Mouse (Mus musculus): Measurements from ENCODE around the gene Sla2.
"Not testable (repeated sequence)": the region's sequence is repeated elsewhere in the genome, so short reads cannot be mapped to it uniquely, and the experiment has no call there.

The Sla2 gene

DNA sequence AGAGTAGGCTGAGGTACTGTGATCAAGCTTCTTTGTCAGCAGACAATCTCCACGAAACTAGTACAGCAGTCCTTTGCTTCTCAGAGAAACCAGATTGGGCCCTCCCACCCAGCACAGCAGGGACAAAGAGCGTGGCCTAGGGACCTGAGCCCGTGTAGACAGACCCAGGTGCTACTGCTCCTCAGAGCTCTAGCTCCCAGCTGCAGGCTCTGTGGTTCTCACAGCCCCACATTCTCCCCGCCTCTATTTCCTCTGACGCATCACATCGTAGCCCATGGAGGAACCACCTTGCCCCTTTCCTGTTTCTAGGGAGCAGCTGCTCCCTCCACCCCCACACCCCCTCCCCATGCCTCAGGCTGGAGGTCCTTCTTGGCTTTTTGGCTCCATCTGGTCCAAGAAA, at the start of gene Sla2:
Sla2 (minus strand) TSS at position 176 of the 400 bp plus-strand sequence.
- no peak for DNase-seq (ENCODE audit: low spot score)

DNA sequence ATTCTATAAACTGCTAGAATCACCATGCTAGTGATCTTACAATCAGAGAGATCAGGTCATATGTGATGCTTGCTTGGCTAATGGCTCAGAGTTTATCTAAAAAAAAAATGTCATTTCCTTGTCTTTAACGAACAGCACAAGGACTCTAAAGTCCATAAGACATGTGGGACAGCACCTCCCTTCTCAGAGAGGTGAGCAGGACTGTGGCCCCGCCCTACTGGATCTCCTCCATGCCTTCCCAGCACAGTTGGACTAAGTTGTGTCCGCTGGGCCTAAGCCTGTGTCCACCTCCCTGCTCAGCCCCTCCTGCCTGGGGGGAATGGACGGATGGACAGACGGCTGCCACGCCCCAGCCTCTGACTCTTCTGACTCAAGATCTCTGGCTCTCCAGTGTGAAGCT, 48.0 kb upstream of the Sla2 start:
- DNase-seq (ENCODE audit: low spot score): no peak

DNA sequence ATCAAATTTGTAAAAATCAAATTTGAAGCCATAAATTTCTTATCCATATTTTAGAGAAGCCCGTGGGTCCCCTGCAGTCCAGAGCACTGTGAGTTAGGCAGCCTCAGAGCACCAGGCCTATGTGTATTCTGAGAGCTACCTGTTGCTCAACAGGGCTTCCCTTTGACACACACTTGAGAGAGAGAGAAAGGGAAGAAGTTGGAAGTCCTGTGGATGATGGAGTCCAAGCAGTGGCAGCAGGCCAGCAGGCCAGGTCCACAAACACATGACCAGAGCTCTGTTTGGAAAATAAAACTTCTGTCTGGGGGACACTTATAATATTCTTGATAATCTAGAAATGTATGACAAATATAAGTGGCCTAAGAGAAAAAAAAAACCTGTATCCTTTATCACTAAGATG, 46.4 kb upstream of the Sla2 start:
- no peak for DNase-seq (ENCODE audit: low spot score)

DNA sequence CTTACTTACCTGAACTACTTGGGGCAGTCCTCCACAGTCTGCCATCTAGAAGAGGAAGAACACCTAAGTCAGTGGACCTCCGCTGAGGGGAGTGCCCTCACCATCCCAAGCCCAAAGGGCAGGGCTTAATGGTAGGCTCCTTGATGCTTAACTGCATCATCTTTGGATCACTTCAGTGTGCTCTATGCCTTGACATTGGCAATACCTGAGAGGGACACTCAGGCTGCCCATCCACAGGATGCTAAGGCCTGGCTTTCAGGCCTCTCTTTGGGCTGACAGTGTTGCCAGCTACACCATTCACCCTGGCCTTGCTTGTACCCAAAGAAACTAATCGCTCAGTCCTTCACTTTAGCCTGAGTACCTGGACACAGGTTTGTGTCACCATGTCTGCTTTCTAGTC, 44.4 kb upstream of the Sla2 start:
- no peak for DNase-seq (ENCODE audit: low spot score)

DNA sequence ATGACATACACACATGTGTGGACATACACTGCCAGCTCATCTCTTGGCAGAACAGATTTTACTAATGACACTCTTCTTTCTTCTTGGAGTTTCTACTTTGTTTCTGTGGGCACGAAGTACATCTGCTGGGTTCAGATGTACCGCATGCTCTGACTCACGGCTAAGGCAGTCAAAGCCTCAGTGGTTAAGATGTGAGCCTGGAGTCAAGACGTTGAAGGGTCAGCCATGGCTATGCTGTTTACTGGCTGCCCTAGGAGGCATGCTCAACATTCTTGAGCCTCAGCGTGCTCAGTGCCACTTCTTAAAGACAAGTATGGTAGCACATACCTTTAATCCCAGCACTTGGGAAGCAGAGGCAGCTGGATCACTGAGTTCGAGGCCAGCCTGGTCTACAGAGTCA, 43.6 kb upstream of the Sla2 start:
- DNase-seq (ENCODE audit: low spot score): no peak

DNA sequence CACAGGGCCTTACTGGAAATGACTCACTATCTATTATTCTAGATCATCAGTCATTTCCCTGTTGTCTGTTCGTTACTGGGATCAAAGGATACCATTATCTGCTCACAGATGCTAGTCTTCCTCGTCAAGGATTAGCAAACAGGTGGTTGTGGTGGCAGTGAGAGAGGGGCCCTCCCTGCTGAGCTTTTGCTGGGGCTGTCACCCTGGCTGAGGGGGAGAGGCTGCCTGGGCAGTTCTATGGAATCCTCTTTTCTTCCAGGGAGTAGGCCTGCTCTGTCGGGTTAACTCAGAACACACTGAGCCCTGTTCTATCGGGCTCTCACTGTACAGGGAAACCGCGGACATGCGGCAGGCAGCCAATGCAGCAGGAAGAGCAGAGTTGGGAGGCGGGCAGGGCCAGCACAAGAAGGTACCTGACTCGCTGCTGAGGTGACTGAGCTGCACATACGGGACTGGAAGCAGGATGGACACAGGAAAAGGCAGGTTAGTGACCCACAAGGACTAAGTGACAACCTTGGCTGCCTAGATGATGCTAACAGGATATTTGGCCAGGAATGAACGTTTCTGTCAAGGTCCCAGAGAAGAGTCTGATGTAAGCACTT, 42.6 kb upstream of the Sla2 start:
- no peak for DNase-seq (ENCODE audit: low spot score)

DNA sequence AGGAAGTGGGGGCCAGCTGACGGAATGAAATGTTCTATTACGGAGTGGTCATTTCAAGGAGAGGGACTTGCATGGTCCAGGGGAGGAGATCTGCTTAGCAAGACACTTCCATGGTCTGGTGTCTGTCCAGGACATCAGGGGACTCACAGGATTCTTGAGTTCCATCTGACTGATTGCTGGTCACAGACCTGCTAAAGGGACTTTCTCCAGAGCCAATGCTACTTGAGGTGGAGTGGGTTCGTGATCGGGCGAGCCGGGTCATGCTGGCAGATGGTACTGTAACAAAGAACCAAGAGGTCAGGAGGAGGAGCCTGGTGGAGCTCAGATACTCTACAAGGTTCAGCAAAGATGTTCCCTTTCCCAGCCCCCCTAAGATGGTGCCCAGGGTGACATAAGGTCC, 41.6 kb upstream of the Sla2 start:
- DNase-seq (ENCODE audit: low spot score): no peak

DNA sequence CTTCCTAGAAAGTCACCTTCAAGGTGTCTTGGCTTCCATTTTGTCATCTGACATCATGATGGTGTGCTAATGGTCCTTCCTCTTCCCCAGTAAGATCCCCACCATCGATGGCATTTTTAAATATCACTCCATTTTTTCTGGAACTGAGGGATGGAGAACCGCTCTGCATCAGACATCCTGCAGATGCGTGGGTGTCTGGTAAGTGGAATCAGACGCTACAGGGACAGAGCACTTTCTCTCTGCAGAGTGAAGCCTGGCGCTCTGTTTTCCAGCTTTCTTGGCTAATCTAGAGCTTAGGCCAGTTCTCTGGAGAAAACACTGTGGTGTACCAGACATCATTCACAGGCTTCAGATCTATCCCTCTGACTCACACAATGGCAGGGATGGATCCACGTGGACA, 40.7 kb upstream of the Sla2 start:
- no peak for DNase-seq (ENCODE audit: low spot score)

DNA sequence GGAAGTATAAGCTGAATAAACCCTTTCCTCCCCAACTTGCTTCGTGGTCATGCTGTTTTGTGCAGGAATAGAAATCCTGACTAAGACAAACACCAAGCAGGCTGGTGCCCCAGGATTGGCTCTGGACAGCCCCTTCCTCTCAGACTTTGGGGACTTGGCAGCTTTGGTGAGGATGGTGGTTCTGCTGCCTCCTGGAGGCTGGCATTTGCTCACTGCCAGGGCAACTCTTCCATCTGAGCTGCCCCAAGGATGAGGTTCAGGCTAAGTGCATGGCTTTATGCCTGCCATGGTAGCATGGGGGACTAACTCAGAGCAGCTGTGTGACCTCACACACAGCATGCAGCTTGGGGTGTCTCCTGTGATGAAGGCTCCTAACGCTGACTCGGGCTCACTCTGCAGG, 38.6 kb upstream of the Sla2 start:
- DNase-seq (ENCODE audit: low spot score): not testable (repeated sequence)

DNA sequence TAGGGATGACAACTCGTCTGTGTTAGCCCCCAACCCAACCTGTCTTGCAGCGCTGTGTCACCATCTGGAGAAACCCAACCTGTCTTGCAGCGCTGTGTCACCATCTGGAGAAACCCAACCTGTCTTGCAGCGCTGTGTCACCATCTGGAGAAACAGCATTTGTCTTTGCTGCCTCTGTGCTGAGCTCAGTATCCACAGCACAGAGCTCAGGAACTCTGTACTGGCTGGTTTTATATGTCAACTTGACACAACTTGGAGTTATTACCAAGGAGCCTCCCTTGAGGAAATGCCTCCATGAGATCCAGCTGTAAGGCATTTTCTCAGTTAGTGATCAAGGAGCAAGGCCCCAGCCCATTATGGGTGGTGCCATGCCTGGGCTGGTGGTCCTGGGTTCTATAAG, 38.1 kb upstream of the Sla2 start:
- DNase-seq (ENCODE audit: low spot score): not testable (repeated sequence)

DNA sequence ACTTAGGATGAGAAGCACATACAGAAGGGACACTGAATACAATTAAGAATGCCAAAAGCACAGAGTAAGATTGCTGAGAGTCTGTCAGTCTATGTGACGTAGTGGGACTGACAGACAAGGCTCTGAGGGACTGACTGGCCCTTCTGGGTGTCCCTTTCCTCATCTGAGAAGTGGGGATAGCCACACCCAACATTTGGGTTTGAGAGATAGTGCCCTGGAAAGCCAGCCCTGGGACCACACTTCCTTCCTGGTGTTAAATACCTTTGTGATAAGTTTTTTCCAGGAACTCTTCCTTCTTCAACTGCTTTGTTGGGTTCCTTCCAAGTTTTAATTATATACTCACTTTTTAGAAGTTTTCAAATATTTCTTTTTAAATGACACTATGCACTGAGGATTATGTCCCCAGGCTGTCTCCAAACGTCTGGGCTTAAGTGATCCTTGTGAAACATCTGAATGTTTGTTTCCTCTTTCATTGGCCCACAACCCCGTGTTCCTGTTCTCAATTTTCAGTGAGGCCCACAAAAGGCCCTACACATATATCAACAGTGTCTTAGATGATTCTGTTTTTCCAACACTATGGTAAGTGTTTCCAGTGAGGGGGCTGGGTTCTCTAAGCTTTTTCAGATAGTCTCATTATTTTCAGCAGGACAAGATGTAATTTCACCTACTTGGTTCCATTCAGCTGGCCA, 37.4 kb upstream of the Sla2 start:
- DNase-seq (ENCODE audit: low spot score): no peak

DNA sequence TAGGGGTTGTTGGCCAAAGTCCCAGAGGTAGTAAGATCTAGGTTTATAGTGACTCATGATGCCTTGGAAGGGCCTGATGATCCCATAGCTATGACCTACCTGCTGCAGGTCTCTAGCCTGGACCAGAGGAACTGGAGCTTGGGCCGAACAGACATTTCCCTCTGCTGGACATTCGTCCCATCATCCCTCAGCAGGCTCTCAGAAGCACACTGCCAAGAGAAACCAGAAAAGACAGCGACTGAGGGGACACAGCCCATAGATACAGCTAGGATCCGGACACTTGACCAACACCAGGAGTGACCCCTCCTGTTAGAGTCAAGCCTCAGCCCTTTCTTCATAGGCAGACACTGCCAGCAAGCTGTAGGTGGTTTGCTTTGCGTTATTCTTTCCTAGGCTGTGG, 36.1 kb upstream of the Sla2 start:
- DNase-seq (ENCODE audit: low spot score): no peak

DNA sequence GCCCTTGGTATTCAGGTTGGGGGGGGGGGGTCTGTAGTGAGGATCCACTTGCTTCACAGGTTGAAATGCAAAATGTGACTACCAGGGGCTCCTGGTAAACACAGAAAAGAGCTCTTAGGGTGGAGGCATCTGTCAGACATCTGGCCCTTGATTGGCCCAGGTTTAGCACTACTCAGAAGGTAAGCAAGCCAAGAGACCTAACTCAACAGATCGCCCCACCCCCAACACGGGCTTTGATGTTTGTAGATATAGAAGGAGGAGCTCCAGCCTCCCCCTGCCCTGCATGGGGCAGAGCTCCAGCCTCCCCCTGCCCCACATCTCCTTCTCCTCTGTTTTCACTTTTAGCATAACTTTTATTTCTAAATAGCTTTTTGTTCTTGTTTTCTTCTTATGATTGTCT, 32.8 kb upstream of the Sla2 start:
- DNase-seq (ENCODE audit: low spot score): no peak

DNA sequence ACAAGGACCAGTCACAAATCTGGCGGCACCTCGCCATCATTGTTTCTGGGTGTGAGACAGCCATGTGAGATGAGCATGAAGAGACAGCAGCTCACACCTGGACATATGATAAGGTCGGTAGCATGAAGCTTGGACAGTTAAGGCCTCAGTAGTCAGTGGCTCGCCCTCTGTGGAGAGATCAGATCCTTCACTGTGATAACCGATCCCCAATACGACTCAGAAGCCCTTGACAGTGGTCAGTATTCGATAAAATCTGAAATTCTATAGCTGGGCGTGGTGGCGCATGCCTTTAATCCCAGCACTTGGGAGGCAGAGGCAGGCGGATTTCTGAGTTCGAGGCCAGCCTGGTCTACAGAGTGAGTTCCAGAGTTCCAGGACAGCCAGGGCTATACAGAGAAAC, 32.2 kb upstream of the Sla2 start:
- not testable (repeated sequence) for DNase-seq (ENCODE audit: low spot score)

DNA sequence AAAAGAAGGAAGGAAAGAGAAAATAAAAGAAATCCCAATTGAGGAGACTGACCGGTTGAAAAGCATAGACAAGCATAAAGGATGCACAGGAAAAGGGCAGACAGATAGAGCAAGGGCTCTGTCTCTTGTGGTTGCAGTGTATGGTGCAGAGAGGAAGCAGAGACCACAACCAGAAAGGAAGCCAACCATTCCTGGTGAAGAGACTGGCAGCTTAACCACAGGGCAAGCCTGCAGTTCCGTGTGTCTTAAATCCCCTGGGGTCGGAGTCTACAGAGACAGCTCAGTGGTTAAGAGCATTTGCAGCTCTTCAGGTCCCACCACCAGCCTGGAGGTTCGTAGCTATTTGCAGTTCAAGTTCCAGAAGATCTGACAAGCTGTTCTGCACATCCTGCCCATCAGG, 31.6 kb upstream of the Sla2 start:
- no peak for DNase-seq (ENCODE audit: low spot score)

DNA sequence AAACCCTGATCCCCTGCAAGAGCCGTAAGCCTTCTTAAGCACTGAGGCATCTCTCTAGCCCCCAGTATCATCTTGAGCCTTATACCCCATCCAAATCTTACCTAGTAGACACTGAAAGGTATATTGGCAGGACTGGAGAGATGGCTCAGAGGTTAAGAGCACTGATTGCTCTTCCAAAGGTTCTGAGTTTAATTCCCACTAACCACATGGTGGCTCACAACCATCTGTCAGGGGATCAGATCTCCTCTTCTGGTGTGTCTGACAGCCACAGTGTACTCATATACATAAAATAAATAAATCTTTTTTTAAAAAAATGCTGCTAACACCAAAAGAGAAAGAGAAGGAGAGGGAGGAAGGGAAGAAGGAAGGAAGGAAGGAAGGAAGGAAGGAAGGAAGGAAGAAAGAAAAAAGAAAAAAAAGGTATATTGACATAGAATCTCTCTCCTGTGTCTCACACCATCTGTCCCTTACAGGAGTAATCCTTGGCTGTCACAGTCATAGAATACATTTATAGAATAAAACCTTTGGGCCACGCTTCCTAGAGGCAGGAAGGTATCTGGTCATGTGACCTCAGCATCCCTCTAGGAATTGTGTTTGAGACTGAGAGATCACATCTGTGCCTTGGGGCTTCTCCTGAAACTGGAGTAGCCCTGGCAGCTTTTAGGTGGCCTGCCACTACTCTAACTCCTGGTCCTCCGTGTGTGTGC, 29.6 kb upstream of the Sla2 start:
- no peak for DNase-seq (ENCODE audit: low spot score)

DNA sequence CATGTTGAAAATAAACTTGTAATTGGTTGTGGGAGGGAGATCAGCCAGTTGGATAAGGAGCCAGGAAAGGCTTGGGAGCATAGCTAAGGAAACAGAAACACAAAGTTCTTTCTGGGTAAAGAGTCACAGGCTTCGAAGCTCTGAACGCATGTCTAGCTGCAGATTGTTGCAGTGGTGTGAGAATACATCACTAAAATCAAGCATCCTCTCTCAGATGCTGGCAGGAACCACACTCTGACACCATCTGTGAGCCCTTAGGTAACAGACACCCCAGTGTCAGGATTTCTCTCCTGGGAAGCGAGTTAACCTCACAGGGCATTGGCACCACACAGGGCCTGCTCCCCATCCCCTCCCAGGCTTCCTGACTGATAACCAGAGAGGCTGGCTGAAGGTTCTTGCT, 28.6 kb upstream of the Sla2 start:
- DNase-seq (ENCODE audit: low spot score): no peak

DNA sequence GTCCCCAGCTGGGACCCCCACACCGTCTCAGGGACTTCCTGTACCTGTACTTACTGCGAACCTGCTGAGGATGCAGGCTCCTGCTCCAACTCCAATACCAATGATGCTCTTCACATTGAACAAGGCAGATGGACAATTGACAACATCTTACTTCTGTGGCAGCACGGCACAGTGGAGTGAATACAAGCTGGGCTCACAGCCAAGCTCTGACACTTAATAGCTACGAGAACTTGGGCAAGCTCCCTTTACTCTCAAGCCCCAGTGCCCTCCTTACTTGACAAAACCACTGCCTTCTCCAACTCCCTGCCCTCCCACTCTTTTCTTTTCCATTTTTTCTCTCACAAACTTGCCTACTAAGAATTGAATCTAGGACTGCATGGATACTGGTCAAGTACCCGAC, 26.2 kb upstream of the Sla2 start:
- no peak for DNase-seq (ENCODE audit: low spot score)

DNA sequence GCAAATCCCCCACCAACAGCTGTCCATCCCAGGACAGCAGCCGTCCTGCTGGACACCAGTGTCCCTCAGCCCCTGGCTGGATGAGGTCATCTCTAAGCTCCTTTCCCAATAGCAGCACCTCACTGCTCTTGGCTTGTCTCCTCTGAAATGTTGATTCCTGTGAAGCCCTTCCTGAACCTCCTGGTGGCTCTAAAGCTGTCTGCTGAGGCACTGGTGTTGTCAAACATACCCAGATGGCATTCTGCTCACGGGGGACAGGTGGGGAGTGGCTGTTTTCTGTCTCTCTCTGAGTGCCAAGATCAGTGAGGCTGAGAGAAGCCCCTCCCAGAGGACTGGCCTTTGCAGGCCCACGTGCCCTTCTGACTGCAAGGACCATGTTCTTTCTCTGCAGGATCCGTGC, 18.9 kb upstream of the Sla2 start:
- not testable (repeated sequence) for DNase-seq (ENCODE audit: low spot score)

DNA sequence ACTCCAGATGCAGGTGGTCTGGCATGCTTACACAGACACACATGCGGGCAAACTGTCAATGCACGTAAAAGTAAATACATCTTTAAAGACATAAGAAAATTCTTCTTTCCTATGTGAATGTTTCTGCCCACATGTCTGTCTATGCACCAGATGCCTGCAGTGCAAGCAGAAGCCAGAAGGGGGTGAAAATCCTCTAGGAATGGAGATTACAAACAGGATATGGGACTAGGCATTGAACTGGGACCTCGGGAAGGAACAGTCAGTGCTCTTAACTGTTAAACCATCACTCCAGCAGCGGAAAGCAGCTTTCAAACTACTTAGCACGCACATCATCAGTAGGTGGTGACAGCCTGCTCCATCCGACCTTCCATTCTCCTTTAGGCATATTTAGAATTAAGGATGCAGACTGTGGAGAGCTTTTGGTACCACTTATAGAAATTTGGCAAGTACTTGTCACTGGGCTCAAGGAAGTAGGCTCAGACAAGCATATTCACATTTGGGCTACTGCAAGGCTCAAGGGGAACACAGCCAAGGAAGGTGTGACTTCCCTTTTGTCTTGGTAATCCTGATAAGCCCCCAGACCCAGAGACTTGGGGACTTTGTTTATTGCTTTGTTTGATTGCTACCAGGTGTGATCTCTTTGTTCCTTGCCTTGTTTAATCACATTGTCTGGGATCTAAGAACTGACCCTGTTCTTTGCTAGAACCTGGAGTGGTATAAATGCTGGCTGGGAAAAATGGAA, 18.2 kb upstream of the Sla2 start:
- peak; percentile 77 for DNase-seq (ENCODE audit: low spot score)

DNA sequence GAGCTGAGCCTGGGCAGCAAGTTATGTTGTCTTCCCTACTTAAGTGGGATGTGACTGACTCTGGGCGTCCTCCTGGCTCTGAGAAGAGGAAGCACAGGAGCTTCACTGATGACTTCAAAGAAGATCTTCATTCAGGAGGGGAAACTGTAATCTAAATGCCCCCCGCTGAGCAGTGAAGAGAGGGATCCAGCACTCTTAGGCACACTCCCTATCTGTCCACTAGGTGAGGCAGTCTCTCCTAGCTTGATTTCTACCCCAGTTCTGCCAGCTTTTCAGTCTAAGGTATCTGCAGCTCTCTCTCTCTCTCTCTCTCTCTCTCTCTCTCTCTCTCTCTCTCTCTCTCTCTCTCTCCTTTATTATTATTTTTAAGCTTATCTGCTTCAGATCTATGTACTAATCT, 16.4 kb upstream of the Sla2 start:
- no peak for DNase-seq (ENCODE audit: low spot score)

DNA sequence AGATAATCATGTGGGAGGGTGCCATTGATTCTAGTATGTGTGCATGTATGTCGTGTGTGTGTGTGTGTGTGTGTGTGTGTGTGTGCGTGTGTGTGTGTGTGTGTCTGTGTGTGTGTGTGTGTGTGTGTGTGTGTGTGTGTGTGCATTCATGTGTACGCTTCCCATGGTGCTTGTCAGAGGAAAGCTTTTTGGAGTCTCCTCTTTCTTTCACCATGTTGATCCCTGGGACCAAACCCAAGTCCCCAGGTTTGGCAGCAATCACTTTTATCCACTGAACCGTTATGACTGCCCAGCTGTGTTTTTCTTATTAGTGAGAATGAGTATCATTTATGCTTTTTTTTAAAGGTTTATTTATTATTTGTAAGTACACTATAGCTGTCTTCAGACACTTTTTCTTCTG, 15.4 kb upstream of the Sla2 start:
- DNase-seq (ENCODE audit: low spot score): not testable (repeated sequence)

DNA sequence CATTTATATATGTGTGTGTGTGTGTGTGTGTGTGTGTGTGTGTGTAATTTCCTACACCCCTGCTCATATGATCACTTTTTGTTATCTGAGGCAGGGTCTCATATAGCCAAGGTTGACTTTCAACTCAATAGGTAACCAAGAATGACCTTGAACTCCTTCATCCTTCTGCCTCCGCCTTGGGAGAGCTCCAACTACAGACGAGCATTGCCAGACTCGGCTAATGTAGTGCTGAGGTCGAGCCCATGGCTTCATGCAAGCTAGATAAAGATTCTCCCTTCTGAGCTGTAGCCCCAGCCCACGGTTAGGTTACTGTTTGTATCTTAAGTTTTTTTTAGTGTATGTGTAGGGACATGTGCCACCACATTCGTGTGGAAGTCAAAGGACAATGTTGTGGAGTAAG, 14.9 kb upstream of the Sla2 start:
- no peak for DNase-seq (ENCODE audit: low spot score)

All from layer of hippocampus, adult 9-10 months (tissue).